Mouse (Mus musculus) ovary, postnatal 10 days (tissue): ENCODE measurements around the gene Zfp114.
A peak's percentile ranks its signal among the peaks of the same experiment; 100 is the strongest.

Experiments
- DNase-seq: peaks from one replicate; pipeline ENCODE4 v3.0.0; 2022; ENCODE audit warnings: low spot score

Gene Zfp114

GRCm38 (mm10) chr7:24174618-24175336, at the start of gene Zfp114:
Gene Zfp114 (plus strand): TSS chr7:24175060.
- peak; percentile 47 for DNase-seq

- DNase-seq: no peak
These were observed 41.4 kb upstream of the Zfp114 start for GRCm38 (mm10) chr7:24133425-24133995.

- peak; percentile 62 for DNase-seq
These were observed 40.6 kb upstream of the Zfp114 start, which contains the start of gene Zfp235 for GRCm38 (mm10) chr7:24133996-24134828. Gene Zfp235 (plus strand): TSS chr7:24134169.

GRCm38 (mm10) chr7:24142566-24142965, 32.3 kb upstream of the Zfp114 start:
- no peak for DNase-seq

- DNase-seq: no peak
These were observed 21.6 kb upstream of the Zfp114 start for GRCm38 (mm10) chr7:24153272-24153671.

DNA sequence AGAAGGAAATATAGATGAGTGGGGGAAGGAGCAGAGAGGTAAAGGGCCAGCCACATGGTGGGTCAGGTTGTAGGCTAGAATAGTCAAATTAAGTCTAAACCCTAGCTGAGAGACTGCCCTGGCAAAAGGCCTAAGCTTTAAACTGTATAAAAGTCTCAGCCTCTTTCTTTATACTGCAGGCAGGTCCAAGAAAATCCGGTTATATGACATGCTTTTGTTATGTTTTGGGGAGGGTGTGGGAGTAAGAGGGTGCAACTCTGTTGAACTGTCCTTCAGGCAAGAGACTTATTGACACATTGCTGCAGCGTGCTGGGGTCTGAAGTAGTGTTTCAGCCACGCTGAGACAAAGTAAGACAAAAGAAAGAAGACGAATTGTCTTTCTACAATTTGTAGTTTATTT, 2.7 kb upstream of the Zfp114 start:
- DNase-seq: no peak

GRCm38 (mm10) chr7:24175337-24175711, 464 bp downstream of the Zfp114 start:
- no peak for DNase-seq

DNA sequence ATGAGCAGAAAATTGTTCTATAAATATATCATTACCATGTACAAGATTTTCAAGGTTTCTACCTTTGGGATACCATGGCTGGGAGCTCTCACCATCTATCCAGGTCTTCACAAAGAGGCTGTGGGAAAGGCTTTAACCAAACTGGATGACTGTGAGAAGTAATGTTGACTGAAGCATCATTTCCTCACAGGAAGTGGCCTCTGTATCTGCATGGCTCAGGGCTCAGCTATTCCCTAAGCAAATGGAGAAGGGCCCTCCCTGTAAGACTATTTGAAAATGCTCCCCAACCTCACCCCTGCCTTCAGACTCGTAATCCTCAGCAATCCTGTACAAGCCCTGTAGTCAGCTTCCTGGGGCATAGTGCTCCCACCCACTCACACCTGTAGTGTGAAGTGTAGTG, 12.8 kb downstream of the Zfp114 start:
- DNase-seq: no peak

GRCm38 (mm10) chr7:24188901-24189570, 14.2 kb downstream of the Zfp114 start:
- DNase-seq: no peak

DNA sequence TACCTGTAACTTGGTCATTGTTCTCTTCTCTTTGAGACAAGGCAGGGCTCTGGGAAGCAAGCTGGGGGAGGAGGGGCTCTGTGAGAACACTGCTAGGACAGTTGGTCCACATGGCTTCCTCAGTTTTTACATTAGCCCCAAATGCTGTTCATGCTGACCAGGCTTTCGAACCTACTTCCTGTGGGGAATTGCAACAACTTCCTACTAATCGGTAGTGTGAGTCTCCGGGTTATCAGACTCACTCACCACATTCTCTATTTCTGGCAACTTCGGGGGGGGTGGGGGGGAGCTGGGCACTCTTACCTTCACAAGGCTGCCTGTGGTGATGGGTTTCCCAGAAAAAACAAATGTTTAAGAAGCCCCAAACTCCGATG, 14.7 kb downstream of the Zfp114 start:
- no peak for DNase-seq

GRCm38 (mm10) chr7:24191361-24191760, 16.5 kb downstream of the Zfp114 start:
- no peak for DNase-seq

DNA sequence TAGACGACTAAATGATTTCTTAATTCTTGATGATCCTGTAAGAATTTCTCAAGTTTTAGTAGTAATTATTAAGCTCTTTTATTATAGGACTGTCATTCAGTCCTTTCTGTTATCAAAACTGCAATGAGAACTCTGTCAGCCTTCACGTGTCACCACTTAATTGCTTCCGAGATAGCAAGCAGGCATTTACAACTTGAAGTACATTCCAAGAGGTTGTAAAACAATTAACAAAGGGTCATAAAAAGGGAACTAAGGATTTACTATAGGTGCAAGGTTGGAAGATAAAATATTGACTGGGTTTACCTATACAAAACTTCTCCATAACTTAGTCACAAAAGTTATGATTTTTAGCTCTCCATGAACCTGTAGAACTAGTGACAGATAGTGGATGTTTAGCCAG, 18.3 kb downstream of the Zfp114 start:
- no peak for DNase-seq

DNA sequence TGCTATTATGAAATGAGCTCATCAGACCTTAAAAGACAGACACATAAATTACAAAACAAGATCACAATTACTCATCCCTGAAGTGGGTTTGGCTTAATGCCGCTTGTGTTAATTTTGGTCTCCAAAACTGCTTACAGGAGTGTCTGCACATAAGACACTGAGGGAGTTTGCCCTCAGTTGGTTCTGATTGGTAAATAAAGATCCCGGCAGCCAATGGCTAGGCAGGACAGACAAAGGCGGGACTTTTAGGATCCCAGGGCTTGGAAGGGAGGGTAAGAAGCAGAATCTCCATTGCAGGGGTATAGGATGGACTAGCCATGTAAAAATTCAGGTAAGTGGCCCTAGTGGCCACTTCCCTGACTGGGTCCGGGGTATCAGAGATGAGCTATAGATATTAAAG, 22.1 kb downstream of the Zfp114 start:
- no peak for DNase-seq

- peak; percentile 35 for DNase-seq
These were observed 32.8 kb downstream of the Zfp114 start for GRCm38 (mm10) chr7:24207488-24208261.

DNA sequence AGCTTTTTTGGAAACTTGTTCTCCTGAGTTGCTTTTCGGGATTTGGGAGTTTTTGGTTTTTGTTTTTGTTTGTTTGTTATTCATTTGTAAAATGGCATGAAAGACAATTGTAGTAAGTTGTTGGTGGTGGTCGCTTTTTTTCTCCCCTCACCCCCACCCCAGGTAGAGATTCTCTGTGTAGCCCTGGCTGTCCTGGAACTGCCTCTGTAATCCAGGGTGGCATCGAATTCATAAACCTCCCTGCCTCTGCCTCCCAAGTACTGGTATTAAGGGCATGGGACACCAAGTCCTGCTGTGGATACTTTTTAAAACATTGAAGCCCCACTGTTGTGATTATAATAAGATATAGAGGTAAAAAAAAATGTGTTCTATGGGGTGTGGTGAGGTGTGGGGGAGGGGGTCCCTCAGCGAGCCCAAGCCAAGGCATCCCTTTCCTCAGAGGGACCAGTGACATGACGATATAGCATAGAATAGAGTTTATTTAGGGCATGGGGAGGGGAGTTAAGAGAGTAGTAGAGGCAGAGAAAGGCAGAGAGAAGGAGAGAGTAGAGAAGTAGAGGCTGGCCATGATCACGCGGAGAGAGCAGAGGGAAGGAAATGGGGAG, 33.5 kb downstream of the Zfp114 start:
- DNase-seq: no peak

- DNase-seq: no peak
These were observed 35.4 kb downstream of the Zfp114 start for GRCm38 (mm10) chr7:24210296-24210695.

GRCm38 (mm10) chr7:24211343-24211742, 36.5 kb downstream of the Zfp114 start, which contains the start of gene Zfp111:
Gene Zfp111 (minus strand): TSS chr7:24211443.
- no peak for DNase-seq
